Mouse (Mus musculus) lung, adult 2 months (tissue): ENCODE data around the gene Hipk2.

ENCODE experiments used
- CTCF ChIP-seq: fragments of 200-500 bp; IDR thresholded peaks from 2 replicates; pipeline ENCODE4 v1.5.1; 2011; ENCODE audit warnings: mild to moderate bottlenecking, low read length, control low read depth; ENCODE audit not compliant: insufficient read depth
- POLR2A ChIP-seq: fragments of 200-500 bp; IDR thresholded peaks from 2 replicates; pipeline ENCODE4 v1.6.1; 2011; ENCODE audit warnings: low read depth, mild to moderate bottlenecking, control low read depth, low read length, borderline replicate concordance; ENCODE audit errors: extremely low read depth

DNA sequence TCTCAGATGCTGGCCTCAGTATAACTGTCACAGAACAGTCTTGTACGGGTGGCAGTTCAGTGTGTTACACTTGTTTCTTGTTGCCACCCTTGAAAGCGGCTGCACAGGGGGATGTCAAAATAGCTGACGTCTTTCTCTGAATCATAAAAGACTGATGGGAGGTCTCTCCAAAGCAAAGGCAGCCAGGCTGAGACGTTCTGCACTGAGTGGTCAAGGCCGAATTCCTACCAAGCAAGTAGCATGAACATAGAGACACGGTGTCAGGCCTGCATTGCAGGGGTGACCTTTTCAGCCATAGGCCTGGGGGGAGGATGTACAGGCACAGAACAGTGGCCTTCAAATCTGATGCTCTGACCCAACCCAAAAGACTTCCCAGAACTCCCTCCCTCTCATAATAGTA lies 30.0 kb upstream of the Hipk2 start:
- TF ChIP-seq CTCF (no peak), POLR2A (no peak)
